Mouse (Mus musculus): ENCODE measurements around the gene Slc25a48. TPM values are rescaled to one million over a fixed set of nuclear protein-coding genes. Genes with fewer than 3 reads are reported as not detected.
A peak's percentile ranks its signal among the peaks of the same experiment; 100 is the strongest.

Gene Slc25a48
- polyA plus RNA-seq, 1 experiment from 2014 or later, result not detected

- 88% methylated on average over 4 of the region's 4 CpGs for WGBS
- no peak overlapping the region for H3K9ac ChIP-seq (replicated peaks)
- H3K36me3 ChIP-seq, result no peaks in the 10 kb centered on the region
- no peaks in the 10 kb centered on the region for H3K27me3 ChIP-seq
- H3K4me1 ChIP-seq, result no peaks in the 10 kb centered on the region
- no peak overlapping the region for H3K4me2 ChIP-seq (replicated peaks)
- no peaks in the 10 kb centered on the region for H3K9me3 ChIP-seq
- no peak for ATAC-seq (ENCODE audit: low FRiP score, low read depth)
- no peak overlapping the region for H3K27ac ChIP-seq (replicated peaks)
- H3K4me3 ChIP-seq, result no peak overlapping the region
These were observed 23.3 kb downstream of the Slc25a48 start for GRCm38 (mm10) chr13:56461460-56461859.

- H3K27me3 ChIP-seq, result no peaks in the 10 kb centered on the region
- WGBS, result 89% methylated on average over 4 of the region's 4 CpGs
- ATAC-seq (ENCODE audit: low FRiP score, low read depth), result no peak
- no peak overlapping the region for H3K27ac ChIP-seq (replicated peaks)
- no peaks in the 10 kb centered on the region for H3K9me3 ChIP-seq
- no peaks in the 10 kb centered on the region for H3K4me1 ChIP-seq
- no peak overlapping the region for H3K4me2 ChIP-seq (replicated peaks)
- no peak overlapping the region for H3K4me3 ChIP-seq
- no peaks in the 10 kb centered on the region for H3K36me3 ChIP-seq
- no peak overlapping the region for H3K9ac ChIP-seq (replicated peaks)
These were observed 24.6 kb downstream of the Slc25a48 start for GRCm38 (mm10) chr13:56462791-56463190.

- ATAC-seq (ENCODE audit: low FRiP score, low read depth), result no peak
- 90% methylated on average over 7 of the region's 7 CpGs for whole genome bisulfite sequencing
- H3K27ac ChIP-seq (replicated peaks), result no peak overlapping the region
- H3K4me2 ChIP-seq (replicated peaks), result no peak overlapping the region
- H3K4me3 ChIP-seq, result no peak overlapping the region
- H3K27me3 ChIP-seq, result no peaks in the 10 kb centered on the region
- no peaks in the 10 kb centered on the region for H3K36me3 ChIP-seq
- no peaks in the 10 kb centered on the region for H3K4me1 ChIP-seq
- H3K9me3 ChIP-seq, result no peaks in the 10 kb centered on the region
- H3K9ac ChIP-seq (replicated peaks), result no peak overlapping the region
These were observed 25.1 kb downstream of the Slc25a48 start for GRCm38 (mm10) chr13:56463261-56463660.

- Histone ChIP-seq H3K4me2 (replicated peaks) (no peak overlapping the region), H3K27me3 (no peaks in the 10 kb centered on the region), H3K9ac (replicated peaks) (no peak overlapping the region), H3K9me3 (no peaks in the 10 kb centered on the region), H3K36me3 (no peaks in the 10 kb centered on the region), H3K4me1 (no peaks in the 10 kb centered on the region), H3K27ac (replicated peaks) (no peak overlapping the region), H3K4me3 (no peak overlapping the region)
- WGBS, result 81% methylated on average over 6 of the region's 6 CpGs
- ATAC-seq (ENCODE audit: low FRiP score, low read depth), result no peak
These were observed 25.6 kb downstream of the Slc25a48 start for GRCm38 (mm10) chr13:56463750-56464149.

GRCm38 (mm10) chr13:56467786-56468185, 29.6 kb downstream of the Slc25a48 start:
- H3K9me3 ChIP-seq, result no peaks in the 10 kb centered on the region
- 95% methylated on average over 7 of the region's 7 CpGs for WGBS
- H3K4me2 ChIP-seq (replicated peaks), result no peak overlapping the region
- H3K36me3 ChIP-seq, result no peaks in the 10 kb centered on the region
- no peak overlapping the region for H3K9ac ChIP-seq (replicated peaks)
- no peaks in the 10 kb centered on the region for H3K4me1 ChIP-seq
- no peak for ATAC-seq (ENCODE audit: low FRiP score, low read depth)
- H3K27ac ChIP-seq (replicated peaks), result no peak overlapping the region
- H3K27me3 ChIP-seq, result peaks cover 3% of the 10 kb centered on the region; the same call in 1 of the 2 replicates
- no peak overlapping the region for H3K4me3 ChIP-seq

GRCm38 (mm10) chr13:56468536-56468935, 30.4 kb downstream of the Slc25a48 start:
- WGBS, result 93% methylated on average over 4 of the region's 4 CpGs
- Histone ChIP-seq H3K9ac (replicated peaks) (no peak overlapping the region), H3K27me3 (peaks cover 6% of the 10 kb centered on the region; the same call in 1 of the 2 replicates), H3K4me3 (no peak overlapping the region), H3K36me3 (no peaks in the 10 kb centered on the region), H3K4me2 (replicated peaks) (no peak overlapping the region), H3K4me1 (no peaks in the 10 kb centered on the region), H3K9me3 (no peaks in the 10 kb centered on the region), H3K27ac (replicated peaks) (no peak overlapping the region)
- no peak for ATAC-seq (ENCODE audit: low FRiP score, low read depth)

GRCm38 (mm10) chr13:56471211-56471610, 33.1 kb downstream of the Slc25a48 start:
- H3K4me2 ChIP-seq (replicated peaks), result no peak overlapping the region
- no peak overlapping the region for H3K4me3 ChIP-seq
- no peaks in the 10 kb centered on the region for H3K4me1 ChIP-seq
- peaks cover 6% of the 10 kb centered on the region; the same call in 1 of the 2 replicates for H3K27me3 ChIP-seq
- no peak overlapping the region for H3K9ac ChIP-seq (replicated peaks)
- no peak overlapping the region for H3K27ac ChIP-seq (replicated peaks)
- ATAC-seq (ENCODE audit: low FRiP score, low read depth), result no peak
- no peaks in the 10 kb centered on the region for H3K9me3 ChIP-seq
- no peaks in the 10 kb centered on the region for H3K36me3 ChIP-seq
- 91% methylated on average over 6 of the region's 6 CpGs for WGBS

GRCm38 (mm10) chr13:56471951-56472350, 33.8 kb downstream of the Slc25a48 start:
- ATAC-seq (ENCODE audit: low FRiP score, low read depth), result no peak
- H3K4me2 ChIP-seq (replicated peaks), result no peak overlapping the region
- H3K9me3 ChIP-seq, result no peaks in the 10 kb centered on the region
- peaks cover 6% of the 10 kb centered on the region; the same call in 1 of the 2 replicates for H3K27me3 ChIP-seq
- H3K4me1 ChIP-seq, result no peaks in the 10 kb centered on the region
- 77% methylated on average over 9 of the region's 9 CpGs for WGBS
- no peak overlapping the region for H3K4me3 ChIP-seq
- no peaks in the 10 kb centered on the region for H3K36me3 ChIP-seq
- no peak overlapping the region for H3K9ac ChIP-seq (replicated peaks)
- no peak overlapping the region for H3K27ac ChIP-seq (replicated peaks)

- Histone ChIP-seq H3K27ac (replicated peaks) (no peak overlapping the region), H3K9ac (replicated peaks) (no peak overlapping the region), H3K4me1 (no peaks in the 10 kb centered on the region), H3K36me3 (no peaks in the 10 kb centered on the region), H3K27me3 (peaks cover 6% of the 10 kb centered on the region; the same call in 1 of the 2 replicates), H3K4me2 (replicated peaks) (no peak overlapping the region), H3K4me3 (no peak overlapping the region), H3K9me3 (no peaks in the 10 kb centered on the region)
- WGBS, result 93% methylated on average over 9 of the region's 9 CpGs
- no peak for ATAC-seq (ENCODE audit: low FRiP score, low read depth)
These were observed 34.5 kb downstream of the Slc25a48 start for GRCm38 (mm10) chr13:56472661-56473060.

- ATAC-seq (ENCODE audit: low FRiP score, low read depth), result peak; percentile 34; the same call in 1 of the 2 replicates
These were observed 37.2 kb downstream of the Slc25a48 start for GRCm38 (mm10) chr13:56475363-56475762.

GRCm38 (mm10) chr13:56476790-56477189, 38.6 kb downstream of the Slc25a48 start:
- Histone ChIP-seq H3K27me3 (peaks cover 6% of the 10 kb centered on the region; the same call in 1 of the 2 replicates), H3K36me3 (no peaks in the 10 kb centered on the region), H3K4me3 (no peak overlapping the region), H3K27ac (replicated peaks) (no peak overlapping the region), H3K9me3 (no peaks in the 10 kb centered on the region), H3K4me1 (no peaks in the 10 kb centered on the region), H3K4me2 (replicated peaks) (no peak overlapping the region), H3K9ac (replicated peaks) (no peak overlapping the region)
- no peak for ATAC-seq (ENCODE audit: low FRiP score, low read depth)
- 83% methylated on average over 5 of the region's 5 CpGs for WGBS

More at GRCm38 (mm10) chr13:56475363-56475762, 37.2 kb downstream of the Slc25a48 start:
- no peak overlapping the region for H3K9ac ChIP-seq (replicated peaks)
- H3K4me1 ChIP-seq, result no peaks in the 10 kb centered on the region
- H3K36me3 ChIP-seq, result no peaks in the 10 kb centered on the region
- peaks cover 6% of the 10 kb centered on the region; the same call in 1 of the 2 replicates for H3K27me3 ChIP-seq
- 35% methylated on average over 4 of the region's 4 CpGs for WGBS
- no peaks in the 10 kb centered on the region for H3K9me3 ChIP-seq
- no peak overlapping the region for H3K27ac ChIP-seq (replicated peaks)
- no peak overlapping the region for H3K4me3 ChIP-seq
- H3K4me2 ChIP-seq (replicated peaks), result no peak overlapping the region

DNA sequence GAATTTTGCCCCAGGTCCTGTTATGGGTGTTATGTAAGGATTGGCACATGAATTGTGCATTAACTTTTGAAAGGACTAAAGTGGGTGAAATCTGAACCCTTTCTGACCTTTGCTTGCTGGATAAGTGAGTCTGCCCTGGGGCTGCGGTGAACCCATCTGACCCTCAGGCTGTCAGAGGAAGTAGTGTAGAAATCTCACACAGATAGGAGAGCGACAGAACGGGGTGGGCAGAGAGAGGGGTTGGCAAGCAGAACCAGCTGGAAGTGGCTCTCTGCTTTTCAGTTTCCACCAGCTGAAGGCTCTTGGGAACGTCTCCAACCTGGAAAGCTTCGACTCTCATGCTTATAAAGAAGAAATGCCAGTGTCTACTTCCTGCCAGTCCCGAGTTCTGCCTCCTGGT, 39.1 kb downstream of the Slc25a48 start:
- no peaks in the 10 kb centered on the region for H3K4me1 ChIP-seq
- no peaks in the 10 kb centered on the region for H3K36me3 ChIP-seq
- no peak overlapping the region for H3K4me3 ChIP-seq
- no peak overlapping the region for H3K27ac ChIP-seq (replicated peaks)
- H3K27me3 ChIP-seq, result peaks cover 6% of the 10 kb centered on the region; the same call in 1 of the 2 replicates
- no peak overlapping the region for H3K4me2 ChIP-seq (replicated peaks)
- WGBS, result 67% methylated on average over 6 of the region's 6 CpGs
- ATAC-seq (ENCODE audit: low FRiP score, low read depth), result no peak
- no peaks in the 10 kb centered on the region for H3K9me3 ChIP-seq
- H3K9ac ChIP-seq (replicated peaks), result no peak overlapping the region

DNA sequence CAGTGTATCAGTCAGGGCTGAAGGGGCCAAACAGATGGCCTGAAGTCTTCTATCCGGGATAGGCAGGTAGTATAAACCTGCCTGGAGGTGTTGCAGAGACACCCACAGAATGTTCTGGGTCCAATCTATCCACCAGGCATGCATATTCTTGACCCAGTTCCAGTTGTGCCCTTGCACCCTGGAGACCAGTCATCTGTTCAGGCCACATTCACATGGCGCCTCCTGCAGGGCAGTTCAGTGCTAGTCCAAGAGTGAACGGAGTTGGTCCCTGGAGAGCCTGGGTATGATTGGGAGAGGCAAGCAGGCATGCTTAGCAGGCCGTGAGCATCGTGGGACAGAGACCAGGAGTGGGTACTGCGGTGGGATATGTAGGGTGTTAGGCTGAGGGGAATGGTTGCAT, 39.9 kb downstream of the Slc25a48 start:
- WGBS, result 80% methylated on average over 6 of the region's 6 CpGs

More for the DNA sequence above, 39.9 kb downstream of the Slc25a48 start:
- no peak for ATAC-seq (ENCODE audit: low FRiP score, low read depth)
- no peaks in the 10 kb centered on the region for H3K36me3 ChIP-seq
- no peak overlapping the region for H3K4me3 ChIP-seq
- no peaks in the 10 kb centered on the region for H3K9me3 ChIP-seq
- no peak overlapping the region for H3K9ac ChIP-seq (replicated peaks)
- H3K27ac ChIP-seq (replicated peaks), result no peak overlapping the region
- H3K4me2 ChIP-seq (replicated peaks), result no peak overlapping the region
- 0 out of 2 replicates have a peak, but pooled peaks cover under 1% of the 10 kb centered on the region for H3K27me3 ChIP-seq
- H3K4me1 ChIP-seq, result no peaks in the 10 kb centered on the region

Measured in midbrain, embryonic 12.5 days (tissue).